Mouse (Mus musculus): ENCODE results near the gene Lingo1.

GRCm38 (mm10) chr9:56840721-56841120 lies 44.5 kb upstream of the Lingo1 start:
- TF ChIP-seq CTCF (IDR thresholded peaks at IDR 0.05; ENCODE audit: insufficient read depth, low read length) (no peak), POLR2A (IDR thresholded peaks at IDR 0.05; ENCODE audit: borderline replicate concordance, extremely low read depth, low read depth, low read length) (no peak)

All from lung, adult 2 months (tissue).